Mouse (Mus musculus): ENCODE results near the gene Gm29427. TPM values are rescaled to one million over a fixed set of nuclear protein-coding genes. Genes with fewer than 3 reads are reported as not detected.
A peak's percentile ranks its signal among the peaks of the same experiment; 100 is the strongest.
"Not testable (repeated sequence)": the region's sequence is repeated elsewhere in the genome, so short reads cannot be mapped to it uniquely, and the experiment has no call there.

Gm29427 gene
- polyA plus RNA-seq, 1 experiment from 2014 or later: not detected

DNA sequence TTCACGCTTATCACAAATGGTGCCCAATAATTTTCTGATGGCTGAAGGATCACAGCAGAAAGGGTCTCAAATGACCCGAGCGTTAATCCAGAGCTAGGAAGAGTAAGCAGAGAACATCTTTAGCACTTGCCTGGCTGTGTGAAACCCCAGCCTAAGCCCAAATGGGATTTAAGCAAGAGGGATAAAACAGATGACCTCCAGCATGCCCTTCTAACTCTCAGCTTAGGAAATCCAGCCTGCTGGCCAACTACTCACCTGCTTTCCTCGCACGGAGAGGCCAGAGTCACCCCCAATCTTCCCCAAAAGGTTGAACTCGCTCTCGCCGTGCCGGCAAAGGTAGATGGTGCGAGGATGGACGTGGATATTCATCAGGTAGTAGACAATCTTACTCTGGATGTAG is 13.6 kb downstream of the Gm29427 start:
- peaks cover 37% of the 10 kb centered on the region for H3K36me3 ChIP-seq
- WGBS: 92% methylated on average over 11 of the region's 11 CpGs

GRCm38 (mm10) chr1:130699937-130700633 is 15.5 kb downstream of the Gm29427 start:
- Histone ChIP-seq H3K9ac (no peak overlapping the region), H3K4me3 (replicated peaks) (no peak overlapping the region), H3K27ac (no peak overlapping the region), H3K27me3 (replicated peaks) (no peaks in the 10 kb centered on the region), H3K4me2 (no peak overlapping the region), H3K36me3 (peaks cover 27% of the 10 kb centered on the region), H3K9me3 (no peaks in the 10 kb centered on the region), H3K4me1 (no peaks in the 10 kb centered on the region)
- no peak for ATAC-seq (ENCODE audit: insufficient read depth, low FRiP score, low read depth)
- 92% methylated on average over 10 of the region's 10 CpGs for WGBS

More for the DNA sequence above, 13.6 kb downstream of the Gm29427 start:
- no peak overlapping the region for H3K4me2 ChIP-seq
- H3K27ac ChIP-seq: no peak overlapping the region
- H3K9ac ChIP-seq: no peak overlapping the region
- H3K4me3 ChIP-seq (replicated peaks): no peak overlapping the region
- no peaks in the 10 kb centered on the region for H3K27me3 ChIP-seq (replicated peaks)
- no peak for ATAC-seq (ENCODE audit: insufficient read depth, low FRiP score, low read depth)
- no peaks in the 10 kb centered on the region for H3K9me3 ChIP-seq
- H3K4me1 ChIP-seq: no peaks in the 10 kb centered on the region

DNA sequence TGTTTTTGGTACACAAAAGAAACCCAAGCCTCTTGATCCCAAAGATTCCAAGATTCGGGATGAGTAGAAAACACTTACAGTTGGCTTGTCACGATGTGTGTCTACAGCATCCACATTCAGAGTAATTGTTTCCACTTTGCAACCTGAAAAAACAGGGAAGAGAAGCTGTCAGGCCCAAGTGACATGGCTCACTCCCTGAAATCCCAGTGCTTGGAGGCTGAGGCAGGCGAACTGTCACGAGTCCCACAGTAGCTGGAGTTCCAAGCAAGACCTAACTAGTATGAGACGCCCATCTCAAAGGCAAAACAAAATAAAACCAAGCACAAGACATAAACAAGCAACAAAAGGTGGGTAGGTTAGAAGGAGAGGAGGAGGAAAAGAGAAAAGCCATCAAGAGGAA is 17.0 kb downstream of the Gm29427 start:
- ATAC-seq (ENCODE audit: insufficient read depth, low FRiP score, low read depth): no peak
- H3K36me3 ChIP-seq: peaks cover 27% of the 10 kb centered on the region

DNA sequence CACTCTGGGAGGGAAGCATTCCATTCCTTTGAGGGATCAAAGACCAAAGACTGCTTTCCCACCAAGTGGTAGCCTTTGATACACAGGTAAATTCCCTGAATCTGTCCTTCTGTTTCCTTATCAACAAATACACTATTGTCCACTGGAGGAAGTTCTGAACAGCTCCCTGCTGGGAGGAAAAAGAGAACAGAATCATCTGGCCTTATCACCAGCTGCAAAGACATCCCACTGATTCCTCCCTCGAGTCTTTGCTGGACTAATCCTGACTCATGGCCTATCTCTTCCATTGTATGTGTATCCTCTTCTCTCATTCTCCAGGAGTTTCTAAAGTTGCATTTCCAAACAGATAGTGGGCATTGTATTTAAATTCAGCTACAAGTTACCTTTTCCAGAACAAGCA is 31.7 kb downstream of the Gm29427 start:
- no peak for ATAC-seq (ENCODE audit: insufficient read depth, low FRiP score, low read depth)
- H3K36me3 ChIP-seq: no peaks in the 10 kb centered on the region
- no peaks in the 10 kb centered on the region for H3K9me3 ChIP-seq
- WGBS: 49% methylated on average over 1 of the region's 1 CpGs
- H3K9ac ChIP-seq: no peak overlapping the region
- H3K27ac ChIP-seq: no peak overlapping the region
- H3K4me1 ChIP-seq: no peaks in the 10 kb centered on the region
- no peaks in the 10 kb centered on the region for H3K27me3 ChIP-seq (replicated peaks)
- H3K4me2 ChIP-seq: no peak overlapping the region
- H3K4me3 ChIP-seq (replicated peaks): no peak overlapping the region

More for the DNA sequence above, 17.0 kb downstream of the Gm29427 start:
- Histone ChIP-seq H3K4me2 (no peak overlapping the region), H3K9ac (no peak overlapping the region), H3K27ac (no peak overlapping the region), H3K4me3 (replicated peaks) (no peak overlapping the region), H3K4me1 (no peaks in the 10 kb centered on the region), H3K9me3 (no peaks in the 10 kb centered on the region), H3K27me3 (replicated peaks) (no peaks in the 10 kb centered on the region)
- 83% methylated on average over 5 of the region's 5 CpGs for WGBS

DNA sequence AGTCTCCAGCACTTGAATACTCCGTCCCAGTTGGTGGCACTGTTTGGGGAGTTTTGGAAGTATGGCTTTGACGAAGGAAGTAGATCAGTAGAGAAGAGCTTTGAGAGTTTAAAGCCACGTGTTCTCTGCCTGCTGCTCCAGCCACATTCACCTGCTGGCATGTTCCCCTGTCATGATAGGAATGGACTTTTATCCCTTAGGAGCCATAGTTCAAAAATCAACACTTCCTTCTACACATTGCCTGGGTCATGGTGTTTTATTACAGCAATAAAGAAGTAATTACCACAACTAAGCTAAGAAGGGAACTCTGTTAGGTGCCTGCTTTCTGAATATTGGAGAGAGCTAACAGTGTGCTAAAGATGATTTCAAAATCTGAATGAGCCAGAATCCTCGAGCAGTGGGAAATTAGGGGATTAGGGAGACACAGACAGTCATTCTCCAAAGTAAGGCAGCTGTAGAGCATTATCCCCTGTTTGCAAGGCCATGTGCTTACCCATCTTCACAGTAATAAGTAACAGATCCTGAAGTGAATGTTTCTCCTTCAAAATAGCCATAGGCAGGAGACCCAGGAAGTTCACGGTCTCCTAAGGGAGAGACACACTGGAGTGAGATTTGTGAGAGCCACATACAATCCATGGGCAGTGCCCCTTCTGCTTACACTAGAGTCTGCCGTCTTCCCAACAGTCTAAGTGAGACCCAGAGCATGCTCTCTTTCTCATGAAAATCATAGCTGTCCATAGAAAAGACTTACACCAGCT is 33.8 kb downstream of the Gm29427 start:
- H3K27me3 ChIP-seq (replicated peaks): no peaks in the 10 kb centered on the region
- no peaks in the 10 kb centered on the region for H3K9me3 ChIP-seq
- WGBS: 73% methylated on average over 6 of the region's 6 CpGs
- H3K9ac ChIP-seq: no peak overlapping the region
- no peak overlapping the region for H3K27ac ChIP-seq
- no peaks in the 10 kb centered on the region for H3K4me1 ChIP-seq
- H3K36me3 ChIP-seq: no peaks in the 10 kb centered on the region
- no peak overlapping the region for H3K4me2 ChIP-seq
- no peak for ATAC-seq (ENCODE audit: insufficient read depth, low FRiP score, low read depth)
- H3K4me3 ChIP-seq (replicated peaks): no peak overlapping the region

DNA sequence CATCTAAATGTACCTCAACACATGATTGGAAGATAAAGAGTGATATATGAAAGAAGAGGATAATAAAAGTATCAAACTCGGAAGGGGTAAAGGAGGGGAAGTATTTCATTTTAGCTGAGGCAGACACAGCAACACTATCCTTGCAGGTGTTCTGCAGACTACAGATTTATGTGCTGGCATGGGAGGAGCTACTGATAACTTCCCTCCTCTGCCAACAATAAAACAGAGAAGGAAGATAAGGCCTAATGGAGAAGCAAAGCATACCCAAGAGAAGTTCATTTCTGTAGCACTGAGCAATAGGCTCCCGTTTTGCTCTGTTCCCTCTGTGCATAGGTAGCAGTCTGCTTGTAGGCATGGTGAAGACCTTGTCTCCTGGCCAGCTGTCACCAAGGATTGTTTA is 34.5 kb downstream of the Gm29427 start:
- 47% methylated on average over 2 of the region's 2 CpGs for WGBS
- no peak overlapping the region for H3K9ac ChIP-seq
- peak; percentile 60; the same call in 1 of the 2 replicates for ATAC-seq (ENCODE audit: insufficient read depth, low FRiP score, low read depth)
- no peak overlapping the region for H3K4me2 ChIP-seq
- no peaks in the 10 kb centered on the region for H3K27me3 ChIP-seq (replicated peaks)
- H3K4me3 ChIP-seq (replicated peaks): no peak overlapping the region
- no peaks in the 10 kb centered on the region for H3K9me3 ChIP-seq
- H3K27ac ChIP-seq: no peak overlapping the region
- H3K4me1 ChIP-seq: no peaks in the 10 kb centered on the region
- H3K36me3 ChIP-seq: no peaks in the 10 kb centered on the region

DNA sequence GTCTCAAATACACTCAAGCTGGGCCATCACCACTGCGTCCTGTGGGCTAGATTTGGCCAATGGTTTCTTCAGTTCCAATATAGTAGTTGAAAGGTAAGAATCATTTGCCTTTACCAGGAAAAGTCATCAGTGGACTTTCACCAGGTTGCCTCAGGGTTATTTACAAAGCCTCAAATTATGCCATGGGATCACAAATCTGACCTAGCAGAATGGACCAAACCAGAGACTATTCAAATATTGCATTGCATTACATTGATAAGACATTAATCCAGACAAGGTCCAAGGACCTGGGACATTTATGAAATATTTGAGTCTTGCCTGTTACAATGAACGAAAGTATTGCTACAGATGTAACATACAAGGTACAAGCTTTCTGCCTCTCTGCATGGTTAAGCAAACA is 37.0 kb downstream of the Gm29427 start:
- H3K27me3 ChIP-seq (replicated peaks): no peaks in the 10 kb centered on the region
- no peaks in the 10 kb centered on the region for H3K36me3 ChIP-seq
- H3K4me3 ChIP-seq (replicated peaks): no peak overlapping the region
- H3K9me3 ChIP-seq: no peaks in the 10 kb centered on the region
- H3K9ac ChIP-seq: no peak overlapping the region
- ATAC-seq (ENCODE audit: insufficient read depth, low FRiP score, low read depth): no peak
- H3K4me2 ChIP-seq: no peak overlapping the region
- 85% methylated on average over 2 of the region's 2 CpGs for WGBS
- no peak overlapping the region for H3K27ac ChIP-seq
- no peaks in the 10 kb centered on the region for H3K4me1 ChIP-seq

- not testable (repeated sequence) for H3K27me3 ChIP-seq (replicated peaks); H3K4me2 ChIP-seq; H3K27ac ChIP-seq; ATAC-seq (ENCODE audit: insufficient read depth, low FRiP score, low read depth); H3K9me3 ChIP-seq; H3K4me3 ChIP-seq (replicated peaks); H3K36me3 ChIP-seq; H3K4me1 ChIP-seq; H3K9ac ChIP-seq
- 80% methylated on average over 5 of the region's 5 CpGs for WGBS
Observed at GRCm38 (mm10) chr1:130663576-130663975, 52.0 kb downstream of the Gm29427 start.

- 43% methylated on average over 3 of the region's 3 CpGs for WGBS
- 0 out of 2 replicates have a peak, but pooled peaks have one; percentile 56 for ATAC-seq (ENCODE audit: insufficient read depth, low FRiP score, low read depth)
Observed at GRCm38 (mm10) chr1:130661454-130661853, 54.1 kb downstream of the Gm29427 start, which contains the start of gene C4bp. Gene C4bp, minus strand, starts transcription at chr1:130661632.

DNA sequence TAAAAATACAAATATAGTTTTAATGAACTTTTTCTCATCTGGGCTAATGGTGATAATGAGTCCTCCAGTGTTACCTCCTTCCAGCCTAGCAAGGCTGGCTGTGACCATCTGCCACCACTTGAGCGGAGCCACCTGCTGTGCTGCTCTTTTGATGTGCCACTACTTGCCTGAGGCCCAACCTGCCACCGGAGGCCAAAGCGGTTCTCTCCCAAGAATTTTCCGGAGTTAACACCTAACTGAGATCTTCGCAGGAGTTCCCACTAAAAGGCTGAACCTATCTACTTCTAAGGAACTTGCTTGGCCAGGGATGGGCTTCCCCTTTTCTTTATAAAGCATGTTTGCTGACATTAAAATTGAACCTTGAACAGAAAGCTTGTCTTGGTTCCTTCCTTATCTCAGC is 56.0 kb downstream of the Gm29427 start:
- H3K27me3 ChIP-seq (replicated peaks); H3K27ac ChIP-seq; H3K36me3 ChIP-seq; H3K4me2 ChIP-seq; H3K9me3 ChIP-seq; ATAC-seq (ENCODE audit: insufficient read depth, low FRiP score, low read depth); H3K9ac ChIP-seq; H3K4me3 ChIP-seq (replicated peaks); H3K4me1 ChIP-seq: not testable (repeated sequence)
- WGBS: 33% methylated on average over 5 of the region's 5 CpGs

More at GRCm38 (mm10) chr1:130661454-130661853, 54.1 kb downstream of the Gm29427 start, which contains the start of gene C4bp:
- Histone ChIP-seq H3K36me3 (no peaks in the 10 kb centered on the region), H3K27me3 (replicated peaks) (no peaks in the 10 kb centered on the region), H3K4me3 (replicated peaks) (no peak within 1 kb of the TSS), H3K9ac (no peak within 1 kb of the TSS), H3K27ac (no peak within 1 kb of the TSS), H3K9me3 (no peaks in the 10 kb centered on the region), H3K4me1 (no peaks in the 10 kb centered on the region), H3K4me2 (no peak within 1 kb of the TSS)

DNA sequence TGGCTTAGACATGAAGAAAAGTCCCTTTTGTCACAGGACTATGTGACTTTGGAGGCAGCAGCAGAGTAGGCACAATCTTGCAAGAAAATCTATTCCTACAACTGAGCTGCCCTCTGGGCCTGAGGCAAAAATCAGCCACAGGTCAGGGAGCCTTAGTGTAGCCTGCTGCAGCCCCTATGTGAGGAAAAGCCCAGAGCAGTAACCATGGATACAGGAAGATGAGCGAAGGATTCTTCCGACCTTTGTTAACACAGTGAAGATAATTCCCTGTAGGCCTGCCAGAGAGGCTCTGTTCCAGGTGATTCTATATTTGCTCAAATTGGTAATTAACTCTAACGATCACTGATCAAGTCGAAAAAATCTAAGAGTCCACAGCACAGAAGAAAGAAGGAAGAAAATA is 71.5 kb downstream of the Gm29427 start:
- no peak overlapping the region for H3K9ac ChIP-seq
- WGBS: 59% methylated on average over 4 of the region's 4 CpGs
- no peaks in the 10 kb centered on the region for H3K36me3 ChIP-seq
- no peak for ATAC-seq (ENCODE audit: insufficient read depth, low FRiP score, low read depth)
- no peaks in the 10 kb centered on the region for H3K9me3 ChIP-seq
- H3K27ac ChIP-seq: no peak overlapping the region
- H3K4me1 ChIP-seq: no peaks in the 10 kb centered on the region
- no peak overlapping the region for H3K4me3 ChIP-seq (replicated peaks)
- no peaks in the 10 kb centered on the region for H3K27me3 ChIP-seq (replicated peaks)
- no peak overlapping the region for H3K4me2 ChIP-seq

GRCm38 (mm10) chr1:130640967-130641366 is 74.6 kb downstream of the Gm29427 start:
- no peak overlapping the region for H3K27ac ChIP-seq
- H3K27me3 ChIP-seq (replicated peaks): no peaks in the 10 kb centered on the region
- H3K9ac ChIP-seq: no peak overlapping the region
- no peak overlapping the region for H3K4me3 ChIP-seq (replicated peaks)
- ATAC-seq (ENCODE audit: insufficient read depth, low FRiP score, low read depth): no peak
- H3K9me3 ChIP-seq: no peaks in the 10 kb centered on the region
- no peaks in the 10 kb centered on the region for H3K36me3 ChIP-seq
- H3K4me2 ChIP-seq: no peak overlapping the region
- H3K4me1 ChIP-seq: no peaks in the 10 kb centered on the region

Measured in stomach, embryonic 15.5 days (tissue).